Mouse (Mus musculus) erythroblast, embryonic 14.5 days (primary cell): ENCODE measurements at regions not wholly inside any gene's neighbourhood (a gene's known extent, or its start where the extent isn't known, plus 50 kb on each side); places are given as distances from the start of the nearest gene placed in this dataset.

Experiments used
- GATA1 ChIP-seq: IDR thresholded peaks from 2 replicates; pipeline ENCODE4 v1.6.1; 2012; ENCODE audit warnings: low read length, inconsistent platforms, mixed read lengths
- TAL1 ChIP-seq: IDR thresholded peaks from 3 replicates; pipeline ENCODE4 v1.6.1; 2012; ENCODE audit warnings: low read length, inconsistent platforms, mixed read lengths

GRCm38 (mm10) chr10:117552049-117552652 lies 77.1 kb upstream of the Cpm start:
- TF ChIP-seq GATA1 (no peak), TAL1 (no peak)
